Mouse (Mus musculus) regulatory T cell (primary cell): ENCODE results near the gene Apol6.
"Not testable (repeated sequence)": the region's sequence is repeated elsewhere in the genome, so short reads cannot be mapped to it uniquely, and the experiment has no call there.

Experiments used
- in situ Hi-C: fragments of 300-600 bp; cut with MboI, MseI; formaldehyde crosslinking; loops from one replicate; pipeline ENCODE4 v1.15.1; 2025; ENCODE audit warnings: high pct_unique_total_duplicates

Gene Apol6

GRCm38 (mm10) chr15:77029331-77029991 lies 15.1 kb upstream of the Apol6 start:
- in situ Hi-C loops = no loop called here

DNA sequence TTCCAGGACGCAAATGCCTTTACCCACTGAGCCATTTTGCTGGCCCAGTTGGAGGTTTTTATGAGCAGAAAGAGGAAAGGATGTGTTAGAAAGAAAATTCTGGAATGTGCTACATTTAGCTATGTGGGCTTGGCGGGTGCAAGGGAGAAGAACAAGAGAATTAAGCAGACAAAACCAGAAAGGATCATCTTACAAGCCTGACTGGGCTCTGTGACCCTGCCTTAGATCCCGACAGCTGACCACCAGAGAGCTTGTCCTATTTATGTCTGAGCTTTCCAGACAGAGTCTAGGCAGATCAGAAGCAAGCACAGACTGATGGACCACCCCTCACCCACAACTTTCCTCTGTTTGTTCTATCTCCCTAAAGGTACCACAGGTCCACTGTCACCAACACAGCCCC lies 13.3 kb upstream of the Apol6 start:
- in situ Hi-C loops = no loop called here

DNA sequence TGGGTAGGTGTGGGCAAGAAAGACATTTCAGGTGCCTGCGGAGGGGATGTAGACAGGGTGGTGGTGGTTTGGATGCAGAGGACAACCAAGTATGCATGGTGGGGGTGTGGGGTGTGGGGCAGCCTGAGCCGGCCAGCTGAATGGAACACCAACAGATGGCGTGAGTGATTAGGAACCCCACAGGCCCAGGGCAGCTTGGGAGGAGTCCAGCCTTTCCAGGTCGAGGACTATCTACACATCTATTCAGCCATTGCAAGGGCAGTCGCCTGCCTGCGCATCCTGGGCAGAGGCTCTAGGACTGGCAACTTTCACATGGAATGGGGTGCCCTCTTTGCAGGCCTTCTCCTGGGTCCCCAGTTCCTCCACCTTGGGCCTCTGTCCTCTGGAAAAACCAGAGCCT lies 10.0 kb upstream of the Apol6 start:
- in situ Hi-C loops = no loop called here

- in situ Hi-C loops = loop anchor here (5.0 kb wide), 1 partner anchor 43 kb away; no protein-coding TSS in a partner anchor
Measured at GRCm38 (mm10) chr15:77035643-77036042, 8.9 kb upstream of the Apol6 start.

DNA sequence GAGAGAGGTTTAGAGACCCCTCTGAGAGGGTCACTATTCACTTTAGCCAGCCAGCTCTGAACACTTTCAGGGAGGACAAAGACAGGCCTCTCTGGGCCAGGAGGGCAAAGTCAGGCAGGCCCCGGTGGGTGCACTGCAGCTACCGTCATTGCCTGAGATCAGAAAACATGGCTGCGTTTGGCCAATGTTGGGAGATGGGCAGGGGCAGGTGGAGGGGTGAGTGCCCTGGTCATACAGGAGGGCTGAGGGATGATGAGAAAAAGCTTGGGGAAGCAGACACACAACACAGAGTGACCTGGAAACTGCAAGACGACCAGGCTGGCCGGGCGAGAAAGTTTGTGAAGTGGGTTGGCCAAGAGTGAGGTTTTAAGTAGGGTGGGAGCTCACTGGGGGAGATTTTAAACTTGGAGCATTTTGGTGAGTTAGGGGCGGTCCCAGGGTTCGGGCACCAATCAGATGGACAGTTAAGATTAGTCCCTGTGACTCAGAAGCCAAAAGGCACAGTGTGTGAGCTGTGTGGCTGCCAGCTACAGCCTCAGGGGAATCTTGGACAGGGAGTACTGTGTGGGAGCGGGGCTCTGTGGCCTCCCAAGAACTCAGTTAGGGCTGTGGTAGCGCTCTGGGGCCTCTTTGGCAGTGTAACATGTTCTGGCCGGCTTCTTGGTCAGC lies 8.1 kb upstream of the Apol6 start:
- in situ Hi-C loops = loop anchor here (5.0 kb wide), 1 partner anchor 44 kb away; no protein-coding TSS in a partner anchor

- in situ Hi-C loops = loop anchor here (5.0 kb wide), 1 partner anchor 45 kb away; no protein-coding TSS in a partner anchor
Measured at GRCm38 (mm10) chr15:77036989-77037277, 7.6 kb upstream of the Apol6 start.

GRCm38 (mm10) chr15:77037278-77038161 lies 7.0 kb upstream of the Apol6 start:
- in situ Hi-C loops = loop anchor here (5.0 kb wide), 1 partner anchor 45 kb away; no protein-coding TSS in a partner anchor

DNA sequence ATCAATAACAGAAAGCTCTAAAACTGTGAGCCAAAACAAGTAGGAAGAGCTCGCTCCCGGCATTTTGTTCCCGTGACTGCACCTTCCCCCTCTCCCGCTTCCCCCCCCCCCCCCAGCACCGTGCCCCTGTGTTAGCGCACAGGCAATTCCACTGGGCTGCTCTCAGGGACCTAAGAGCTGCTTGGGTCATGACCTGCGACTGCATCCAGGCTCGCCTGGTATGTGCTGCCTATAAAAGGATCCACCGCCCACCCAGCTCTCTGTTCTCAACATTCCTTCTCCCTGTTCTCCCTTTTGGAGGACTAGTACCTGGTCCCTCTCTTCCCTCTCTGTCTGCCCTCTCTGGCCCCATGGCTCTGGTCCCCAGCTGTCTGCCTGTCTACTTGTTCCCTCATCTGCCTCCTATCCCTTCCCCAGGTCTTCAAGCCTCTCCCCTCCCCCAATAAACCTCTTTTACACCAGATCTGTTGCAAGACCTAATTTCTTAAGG lies 5.3 kb upstream of the Apol6 start:
- in situ Hi-C loops = loop anchor here (5.0 kb wide), 1 partner anchor 47 kb away; no protein-coding TSS in a partner anchor

GRCm38 (mm10) chr15:77040784-77041183 lies 3.7 kb upstream of the Apol6 start:
- in situ Hi-C loops = no loop called here

GRCm38 (mm10) chr15:77045609-77046008 lies 1.1 kb downstream of the Apol6 start:
- in situ Hi-C loops = no loop called here

- in situ Hi-C loops = no loop called here
Measured at GRCm38 (mm10) chr15:77050570-77050969, 6.0 kb downstream of the Apol6 start, which contains the start of gene Mb. Mb (minus strand) TSS chr15:77050670.

DNA sequence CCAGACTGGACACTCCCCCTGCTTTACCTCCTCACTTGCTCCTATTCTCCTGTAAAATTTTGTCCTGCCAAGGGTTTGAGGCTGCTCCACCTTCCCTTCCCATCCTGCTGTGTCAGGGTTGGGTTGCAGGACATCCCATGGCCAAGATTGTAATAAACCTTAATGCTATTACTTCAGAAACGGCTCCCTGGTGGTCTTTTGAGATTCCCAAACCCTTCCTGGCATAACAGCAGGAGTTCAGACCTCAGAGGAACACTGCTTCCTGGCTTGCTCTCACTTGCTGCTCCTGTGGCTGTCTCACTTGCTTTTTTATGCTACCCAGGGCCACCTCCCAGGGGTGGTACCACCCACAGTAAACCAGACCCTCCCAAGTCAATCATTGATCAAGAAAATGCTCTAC lies 7.6 kb downstream of the Apol6 start:
- in situ Hi-C loops = no loop called here

DNA sequence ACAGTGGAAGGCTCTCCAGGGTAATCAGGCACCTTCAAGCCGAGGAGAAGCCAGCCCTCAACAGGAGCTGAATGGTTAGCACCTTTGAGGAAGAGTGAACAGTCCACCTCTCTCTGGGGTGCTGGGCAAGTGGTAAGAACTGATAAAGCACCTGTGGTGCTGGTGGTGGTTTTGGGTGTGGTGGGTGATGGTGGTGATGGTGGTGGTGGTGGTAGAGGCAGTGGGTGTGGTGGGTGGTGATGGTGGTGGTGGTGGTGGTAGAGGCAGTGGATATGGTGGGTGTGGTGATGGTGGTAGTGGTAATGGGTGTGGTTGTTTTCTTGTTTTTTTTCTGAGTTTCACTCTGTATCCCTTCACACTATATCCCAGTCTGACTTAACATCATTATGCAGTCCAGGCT lies 8.5 kb downstream of the Apol6 start:
- in situ Hi-C loops = no loop called here

- in situ Hi-C loops = no loop called here
Measured at GRCm38 (mm10) chr15:77054611-77055175, 10.2 kb downstream of the Apol6 start.

- in situ Hi-C loops = no loop called here
Measured at GRCm38 (mm10) chr15:77056001-77056790, 11.7 kb downstream of the Apol6 start.

GRCm38 (mm10) chr15:77056791-77057051 lies 12.2 kb downstream of the Apol6 start:
- in situ Hi-C loops = no loop called here

DNA sequence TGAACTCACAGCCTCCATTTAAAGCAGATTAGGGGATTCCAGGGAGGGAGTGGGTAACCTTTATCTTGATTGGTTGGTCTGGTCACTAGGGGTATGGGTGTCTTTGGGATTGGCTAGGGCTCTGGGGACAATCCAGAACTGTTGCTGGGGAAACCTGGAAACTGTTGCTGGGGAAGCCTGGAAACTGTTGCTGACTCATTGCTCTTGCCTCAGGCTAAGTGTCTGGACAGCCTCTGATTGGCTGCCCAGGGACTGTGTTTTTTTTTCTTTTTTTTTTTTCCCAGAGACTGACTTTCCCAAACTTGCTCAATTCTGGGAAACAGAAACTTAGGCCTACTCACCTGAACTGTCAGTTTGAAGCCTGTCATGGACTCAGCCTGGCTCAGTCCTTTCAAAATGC lies 14.0 kb downstream of the Apol6 start:
- in situ Hi-C loops = no loop called here

DNA sequence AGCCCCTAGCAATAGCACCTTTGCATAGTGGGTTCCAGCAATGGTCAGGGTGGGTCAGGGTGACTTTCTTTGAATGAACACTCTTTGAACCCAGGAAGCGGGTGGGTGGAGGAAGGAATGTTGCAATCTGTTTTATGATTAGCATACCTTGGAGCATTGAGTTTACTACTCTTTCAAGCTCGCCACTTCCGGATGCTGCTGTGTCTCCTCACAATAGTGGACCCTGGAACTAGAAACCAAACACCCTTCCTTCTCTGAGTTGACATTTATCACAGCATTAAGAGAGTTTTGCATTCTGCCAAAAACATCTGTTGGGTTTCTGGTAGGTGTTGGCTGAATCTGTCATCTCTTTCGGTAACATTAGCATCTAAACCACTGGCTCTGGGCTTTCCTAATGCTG lies 14.9 kb downstream of the Apol6 start:
- in situ Hi-C loops = not testable (repeated sequence)

DNA sequence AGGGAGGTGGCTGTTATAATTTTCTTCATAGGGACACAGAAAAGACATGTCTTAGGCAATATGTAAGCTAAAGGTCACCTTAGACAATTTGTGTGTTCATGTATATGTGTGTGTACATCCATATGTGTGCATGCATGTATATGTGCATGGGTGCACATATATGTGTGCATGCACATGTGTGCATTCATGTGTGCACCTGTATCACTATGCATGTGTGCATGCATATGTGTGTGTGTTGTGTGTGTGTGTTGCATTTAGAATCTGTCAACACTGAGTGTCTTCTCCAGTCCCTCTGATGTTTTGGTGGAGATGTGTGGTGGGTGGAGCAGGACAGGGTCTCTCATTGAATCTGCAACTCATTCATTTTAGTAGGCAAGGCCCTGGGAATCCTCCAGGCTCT lies 18.2 kb downstream of the Apol6 start:
- in situ Hi-C loops = no loop called here

DNA sequence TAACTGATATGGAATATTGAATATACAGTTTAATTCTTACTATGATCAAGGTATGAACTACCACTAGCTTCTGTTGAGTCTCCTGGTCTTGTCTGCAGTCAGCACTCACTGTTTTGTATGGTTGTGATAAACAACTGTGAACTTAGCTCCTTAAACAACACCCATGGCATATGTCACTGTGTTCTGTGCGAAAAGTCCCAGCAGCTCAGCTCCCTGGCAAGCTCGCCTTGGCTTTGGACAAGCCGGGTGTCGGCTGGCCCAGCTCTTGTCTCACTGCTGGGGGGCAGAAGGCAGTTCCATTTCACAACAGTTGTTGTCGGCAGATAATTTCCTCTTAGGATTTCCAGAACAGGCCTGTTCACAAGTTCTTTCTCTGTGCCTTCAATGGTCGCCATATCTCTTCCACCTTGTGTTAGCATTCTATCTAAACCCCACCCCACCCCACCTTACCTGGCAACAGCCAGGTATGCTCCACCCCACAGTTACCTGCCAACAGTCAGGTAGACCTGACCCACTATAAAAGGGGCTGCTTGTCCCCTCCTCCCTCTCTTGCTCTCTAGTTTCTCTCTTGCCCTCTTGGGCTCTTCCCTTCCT lies 20.8 kb downstream of the Apol6 start:
- in situ Hi-C loops = no loop called here

DNA sequence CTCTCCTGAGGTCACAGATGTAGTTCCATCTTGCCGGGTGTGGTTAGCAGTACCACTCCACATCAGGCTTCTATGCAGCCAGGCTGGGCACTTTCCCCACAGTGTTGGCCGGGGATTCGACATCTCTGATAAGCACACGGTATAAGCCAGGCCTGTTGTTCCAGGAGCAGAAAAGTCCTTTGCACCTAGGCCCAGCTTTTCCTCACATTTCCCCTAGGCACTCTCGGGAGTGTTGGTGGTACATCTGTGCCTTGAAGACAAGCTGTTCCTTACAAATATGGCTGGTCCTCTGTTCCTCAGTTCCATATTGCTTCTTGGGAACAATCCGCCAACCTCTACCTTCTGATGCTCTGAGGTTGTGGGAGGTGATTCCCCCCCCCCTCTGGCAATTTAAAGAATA lies 21.7 kb downstream of the Apol6 start:
- in situ Hi-C loops = no loop called here
